Mouse (Mus musculus) layer of hippocampus, postnatal 14 days (tissue): ENCODE measurements around the gene Morc3. TPM values are rescaled to one million over a fixed set of nuclear protein-coding genes. Genes with fewer than 3 reads are reported as not detected.

Experiments
- DNase-seq, 2 experiments: peaks; one replicate each; pipeline ENCODE4 v3.0.0; 2021 to 2022; ENCODE audit warnings: low spot score in 2 of 2, mixed read lengths in 1 of 2
- total RNA-seq, 2 experiments: library from RNA; stranded (reverse); gene quantifications; 2 replicates each; pipeline ENCODE4 v1.2.3; 2021

Morc3 gene
- total RNA-seq, 2 experiments from 2014 or later, result 32.1 to 36.1 TPM

DNA sequence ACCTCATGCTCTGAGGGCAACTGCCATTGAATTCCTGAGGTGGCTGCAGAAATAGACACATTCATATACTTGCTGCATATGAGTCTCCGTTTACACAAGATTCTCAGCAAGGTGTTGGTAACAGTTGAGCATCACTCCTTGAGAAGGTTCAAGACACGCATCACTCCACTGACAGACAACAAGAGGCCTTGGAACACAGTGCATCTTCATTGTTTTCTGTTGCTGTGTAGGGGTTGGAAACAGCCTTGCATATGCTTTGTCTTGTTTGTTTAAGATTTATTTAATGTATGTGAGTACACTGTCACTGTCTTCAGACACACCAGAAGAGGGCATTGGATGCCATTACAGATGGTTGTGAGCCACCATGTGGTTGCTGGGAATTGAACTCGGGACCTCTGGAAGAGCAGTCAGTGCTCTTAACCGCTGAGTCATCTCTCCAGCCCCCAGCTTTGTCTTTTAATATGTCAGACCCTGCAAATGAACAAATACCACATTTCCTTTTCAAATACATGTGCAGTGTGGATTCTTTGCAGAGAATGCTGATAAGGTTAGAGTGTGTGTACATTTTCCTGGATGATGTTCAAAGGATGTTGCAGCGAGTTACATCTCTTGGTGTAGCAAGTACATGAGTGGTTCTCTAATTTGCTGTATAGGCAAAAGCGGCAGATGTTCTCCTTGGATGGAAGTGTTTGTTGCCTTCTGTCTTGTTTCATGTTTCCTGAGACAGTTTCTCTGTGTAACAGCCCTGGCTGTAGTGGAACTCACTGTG is 45.9 kb downstream of the Morc3 start:
- no peak for DNase-seq

- peak; percentile 91 to 95 for DNase-seq
These were observed 51.6 kb downstream of the Morc3 start, which contains the start of gene Chaf1b for GRCm38 (mm10) chr16:93883423-93884085. Gene Chaf1b (plus strand): TSS chr16:93883901.

GRCm38 (mm10) chr16:93884086-93884721 is 52.3 kb downstream of the Morc3 start:
- DNase-seq, result peak in 1 of 2 experiments; percentile 5

DNA sequence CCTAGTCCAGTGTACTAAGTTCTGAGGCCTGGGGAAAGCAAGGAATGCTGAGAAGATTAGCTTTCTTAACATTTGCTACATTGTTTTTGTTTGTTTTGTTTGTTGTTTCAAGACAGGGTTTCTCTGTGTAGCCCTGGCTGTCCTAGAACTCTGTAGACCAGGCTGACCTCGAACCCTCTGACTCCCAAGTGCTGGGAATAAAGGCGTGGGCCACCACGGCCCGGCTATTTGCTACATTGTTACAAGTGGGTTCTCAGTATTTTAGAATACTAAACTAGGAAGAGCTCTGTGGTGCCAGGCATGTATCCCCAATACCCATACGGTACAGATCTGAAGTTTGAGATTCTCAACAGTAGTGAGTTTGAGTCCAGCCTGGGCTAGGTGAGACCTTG is 52.8 kb downstream of the Morc3 start:
- no peak for DNase-seq

DNA sequence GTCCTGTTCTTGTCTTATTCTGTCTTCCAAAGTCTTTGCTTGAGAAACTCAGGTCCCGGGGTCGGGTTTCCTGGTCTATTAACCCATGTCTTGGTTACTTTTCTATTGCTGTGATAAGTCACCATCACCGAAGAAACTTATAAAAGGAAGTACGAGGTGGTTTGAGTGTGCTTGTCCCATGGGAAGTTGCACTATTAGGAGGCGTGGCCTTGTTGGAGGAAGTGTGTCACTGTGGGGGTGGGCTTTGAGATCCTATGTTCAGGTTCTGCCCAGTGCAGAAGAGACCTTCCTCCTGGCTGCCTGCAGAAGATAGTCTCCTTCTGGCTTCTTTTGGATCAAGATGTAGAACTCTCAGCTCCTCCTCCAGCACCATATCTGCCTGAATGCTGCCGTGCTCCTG is 56.6 kb downstream of the Morc3 start:
- DNase-seq, result no peak

- DNase-seq, result no peak
These were observed 59.2 kb downstream of the Morc3 start for GRCm38 (mm10) chr16:93890948-93891604.

DNA sequence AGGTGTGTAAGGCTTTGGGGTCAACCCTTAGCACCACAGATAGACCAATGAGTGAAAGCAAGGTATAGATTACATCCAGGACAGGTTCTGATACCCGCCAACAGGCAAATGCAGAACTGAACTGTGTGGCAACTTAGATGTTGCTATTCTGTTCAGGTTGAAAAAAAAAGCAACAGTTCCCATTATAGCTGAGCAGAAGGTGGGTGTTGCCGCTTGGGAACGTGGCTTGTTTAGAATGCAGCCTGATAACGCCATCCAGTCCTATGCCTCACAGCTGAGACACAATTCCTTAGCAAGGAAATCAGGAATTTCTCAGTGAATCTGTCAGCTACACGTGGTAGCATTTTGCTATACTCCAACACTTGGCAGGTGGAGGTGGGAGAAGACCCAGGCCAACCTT is 61.4 kb downstream of the Morc3 start:
- DNase-seq, result no peak

- DNase-seq, result no peak
These were observed 71.1 kb downstream of the Morc3 start for GRCm38 (mm10) chr16:93903027-93903426.

DNA sequence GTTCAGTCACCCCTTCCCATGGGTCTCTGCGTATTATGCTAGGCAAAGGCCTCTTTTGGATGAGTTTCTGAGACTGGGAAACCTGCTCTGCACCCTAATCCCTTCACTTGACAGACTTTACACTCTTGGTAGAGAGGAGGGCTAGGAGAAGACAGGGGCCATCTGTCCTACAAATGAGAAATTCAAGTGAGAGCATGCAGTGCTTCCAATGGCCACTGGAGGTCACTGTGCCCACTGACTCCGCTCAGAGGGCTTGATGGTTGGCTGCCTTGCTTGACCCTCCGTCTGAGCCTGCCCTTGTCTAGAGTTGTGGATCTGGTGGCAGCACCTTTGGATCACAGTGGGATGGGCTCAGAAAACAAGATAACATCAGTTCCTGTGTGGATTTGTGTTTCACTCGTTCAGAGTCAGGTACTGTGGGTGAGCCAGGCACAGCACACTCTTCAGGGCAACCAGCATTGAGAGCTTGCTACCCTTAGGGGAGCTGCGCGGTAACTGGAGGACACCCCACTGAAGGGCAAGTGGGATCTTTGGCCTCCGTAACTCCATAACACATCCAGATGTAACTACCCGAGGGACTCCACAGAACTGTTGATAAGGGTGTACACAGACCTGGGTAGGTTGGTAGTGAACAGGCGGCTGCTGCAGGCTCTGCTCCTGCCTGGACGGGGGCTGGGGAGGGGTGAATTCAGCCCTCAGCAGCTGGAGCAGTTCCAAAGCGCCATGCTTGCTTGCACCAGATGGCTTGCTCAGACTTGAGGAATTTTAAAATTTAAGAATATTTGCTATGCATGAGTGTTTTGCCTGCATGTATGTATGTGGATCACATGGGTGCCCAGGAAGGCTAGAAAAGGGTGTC is 74.5 kb downstream of the Morc3 start:
- DNase-seq, result peak; percentile 71 to 74

DNA sequence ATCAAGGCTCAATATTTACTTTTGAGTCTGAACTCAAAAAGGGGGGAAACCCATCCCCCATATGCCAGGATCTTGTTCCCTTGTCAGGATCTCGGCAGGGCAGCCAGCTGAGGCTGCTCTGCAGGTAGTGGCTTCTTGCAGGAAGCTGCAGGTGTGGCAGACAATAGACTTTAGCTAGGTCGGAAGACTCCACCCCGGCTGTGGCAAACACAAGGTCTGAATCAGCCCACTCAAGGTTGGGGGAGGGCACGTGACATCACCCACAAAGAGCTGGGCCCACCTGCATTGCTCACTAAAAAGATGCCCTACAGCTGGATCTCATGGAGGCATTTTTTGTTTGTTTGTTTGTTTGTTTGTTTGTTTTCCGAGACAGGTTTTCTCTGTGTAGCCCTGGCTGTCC is 75.8 kb downstream of the Morc3 start:
- no peak for DNase-seq

- DNase-seq, result no peak
These were observed 76.3 kb downstream of the Morc3 start for GRCm38 (mm10) chr16:93908196-93908595.

GRCm38 (mm10) chr16:93909936-93910335 is 78.0 kb downstream of the Morc3 start:
- no peak for DNase-seq

GRCm38 (mm10) chr16:93910735-93911665 is 79.1 kb downstream of the Morc3 start:
- DNase-seq, result no peak

GRCm38 (mm10) chr16:93912158-93912557 is 80.2 kb downstream of the Morc3 start:
- no peak for DNase-seq

- DNase-seq, result no peak
These were observed 80.9 kb downstream of the Morc3 start for GRCm38 (mm10) chr16:93912808-93913207.

GRCm38 (mm10) chr16:93913881-93914576 is 82.1 kb downstream of the Morc3 start:
- no peak for DNase-seq

GRCm38 (mm10) chr16:93915338-93915849 is 83.5 kb downstream of the Morc3 start:
- no peak for DNase-seq
